Mouse (Mus musculus) frontal cortex, postnatal 25 days (tissue): ENCODE results near the gene Dlat.

Experiments used
- DNase-seq, 2 experiments: peaks; one replicate each; pipeline ENCODE4 v3.0.0; 2022; ENCODE audit warnings: low spot score in 2 of 2

Dlat gene

DNA sequence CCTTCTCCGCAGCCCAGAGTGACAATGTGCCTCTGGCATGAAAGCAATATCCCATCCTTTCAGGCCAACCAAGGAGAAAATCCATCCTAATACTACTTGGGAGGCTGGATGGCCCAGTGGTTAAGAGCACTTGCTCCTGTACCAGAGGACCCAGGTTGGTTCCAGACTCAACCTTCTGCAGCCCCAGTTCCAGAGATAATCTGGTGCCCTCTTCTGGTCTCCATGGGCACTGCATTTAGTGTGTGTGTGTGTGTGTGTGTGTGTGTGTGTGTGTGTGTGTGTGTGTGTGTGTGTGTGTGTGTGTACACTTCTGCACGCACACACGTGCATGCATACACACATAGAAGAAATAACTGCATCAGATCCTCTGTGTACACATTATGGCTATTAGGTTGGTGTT lies 66.0 kb downstream of the Dlat start:
- DNase-seq, result no peak

DNA sequence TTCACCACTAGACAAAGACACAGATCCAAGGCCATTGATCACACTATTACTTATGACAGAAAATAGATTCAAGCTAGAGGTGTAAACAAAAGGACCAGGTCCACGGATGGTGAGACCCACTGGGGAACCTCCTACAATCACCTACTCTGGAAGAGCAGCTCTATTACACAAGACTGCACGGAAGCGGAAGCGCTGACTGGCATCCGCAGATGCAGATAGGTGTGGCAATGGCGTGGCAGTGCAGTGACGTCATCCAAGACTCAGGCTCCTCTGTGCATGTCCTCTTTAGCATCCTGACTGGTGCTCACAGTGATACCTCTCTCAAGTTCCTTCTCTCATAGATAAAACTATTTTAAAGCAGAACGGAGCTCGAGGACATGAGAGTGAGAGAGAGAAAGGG lies 66.6 kb downstream of the Dlat start:
- DNase-seq, result no peak

DNA sequence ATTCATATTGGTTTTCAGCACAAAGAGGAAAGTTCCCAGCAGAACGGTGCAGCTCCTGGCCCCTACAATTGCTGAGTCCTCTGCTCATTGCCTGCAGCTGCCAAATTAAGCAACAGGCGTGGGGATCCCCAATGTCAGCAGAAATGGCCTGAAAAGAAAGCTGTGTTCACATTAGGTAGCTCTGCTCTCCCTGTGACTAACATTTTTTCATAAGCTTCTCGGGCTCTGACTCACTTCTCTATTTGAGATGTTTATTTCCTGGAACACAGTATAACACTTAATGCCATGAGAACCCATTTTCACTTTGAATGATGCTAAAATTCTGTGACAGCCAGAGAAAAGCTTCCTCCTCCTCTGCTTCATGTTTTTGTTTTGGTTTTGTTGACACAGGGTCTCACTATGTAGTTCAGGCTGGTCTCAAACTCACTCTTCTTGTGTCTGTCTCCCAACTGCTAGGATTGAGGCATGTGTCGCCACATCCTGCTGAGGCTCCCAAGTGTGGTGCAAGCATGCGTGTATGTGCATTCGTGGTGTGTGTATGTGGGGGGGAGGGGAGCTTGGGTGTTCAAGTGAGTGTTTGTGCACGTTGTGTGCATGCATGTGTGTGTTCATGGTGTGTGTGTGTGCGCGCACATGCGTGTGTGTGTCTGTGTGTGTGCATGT lies 68.6 kb downstream of the Dlat start:
- DNase-seq, result no peak

DNA sequence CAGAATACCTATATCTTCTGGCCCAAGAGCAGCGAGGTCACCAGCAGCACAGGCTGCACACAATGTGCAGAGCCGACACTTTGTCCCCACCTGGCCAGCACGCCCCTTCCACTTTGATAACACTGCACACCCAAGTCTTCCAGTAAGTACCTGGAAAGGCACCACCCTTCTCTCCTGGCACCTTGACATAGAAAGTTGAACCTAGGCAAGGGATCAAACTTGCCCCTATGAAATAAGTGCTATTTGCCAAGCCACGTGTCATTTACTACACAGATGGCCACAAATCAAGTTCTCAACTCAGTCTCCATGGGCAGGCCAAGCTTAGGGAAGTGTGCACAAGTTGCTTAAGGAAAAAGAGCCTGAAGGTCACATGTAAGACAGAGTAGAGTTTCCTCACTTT lies 72.6 kb downstream of the Dlat start:
- no peak for DNase-seq

DNA sequence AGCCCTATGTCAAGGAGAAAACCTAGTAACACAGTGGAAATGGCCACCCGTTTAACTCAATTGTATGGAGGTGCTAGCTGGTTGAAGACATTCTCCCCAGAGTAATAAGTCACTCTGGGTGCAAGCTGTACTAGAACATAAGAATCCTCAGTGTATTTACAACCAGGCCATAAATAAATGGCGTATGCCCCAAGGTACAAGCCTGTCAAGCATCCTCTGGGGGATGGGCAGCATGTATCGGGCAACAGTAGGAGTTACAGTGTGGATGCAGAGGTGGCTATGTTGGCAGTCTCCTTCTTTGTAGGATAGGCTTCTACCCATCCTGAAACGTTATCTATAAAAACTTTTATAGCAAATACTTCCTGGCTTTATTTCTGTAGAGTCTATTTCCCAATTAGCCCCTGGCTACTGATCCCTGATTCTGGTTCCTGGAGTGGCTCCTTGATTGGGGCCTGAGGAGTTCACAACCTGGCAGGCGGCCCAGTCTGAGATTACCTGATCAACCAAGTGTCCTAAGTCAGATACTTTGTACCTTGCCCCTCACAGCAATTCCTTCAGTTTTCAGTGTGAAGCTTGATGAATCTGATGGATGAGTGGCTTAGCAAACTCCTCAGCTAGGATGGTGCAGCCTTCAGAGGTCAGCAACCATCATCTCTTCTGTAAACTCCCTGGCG lies 74.3 kb downstream of the Dlat start:
- no peak for DNase-seq
